Mouse (Mus musculus) heart, adult 2 months (tissue): ENCODE results near the gene Mindy4b-ps.

Experiments
- CTCF ChIP-seq: fragments of 200-600 bp; IDR thresholded peaks from 2 replicates; pipeline ENCODE4 v1.8.1; 2022; ENCODE audit warnings: antibody characterized with exemption, mild to moderate bottlenecking, moderate library complexity
- EP300 ChIP-seq: fragments of 200-500 bp; IDR thresholded peaks from 2 replicates; pipeline ENCODE4 v1.6.1; 2011; ENCODE audit warnings: low read depth, low read length, control low read depth; ENCODE audit not compliant: insufficient read depth
- POLR2A ChIP-seq: fragments of 200-500 bp; IDR thresholded peaks from 2 replicates; pipeline ENCODE4 v1.6.1; 2011; ENCODE audit warnings: mild to moderate bottlenecking, low read depth, low read length, control low read depth; ENCODE audit not compliant: insufficient read depth

GRCm38 (mm10) chr3:58798245-58798644, 23.9 kb downstream of the Mindy4b-ps start:
- TF ChIP-seq CTCF (no peak), POLR2A (no peak), EP300 (no peak)
